10 mouse cellular contexts compared by ENCODE assay signal in the genomic region with DNA sequence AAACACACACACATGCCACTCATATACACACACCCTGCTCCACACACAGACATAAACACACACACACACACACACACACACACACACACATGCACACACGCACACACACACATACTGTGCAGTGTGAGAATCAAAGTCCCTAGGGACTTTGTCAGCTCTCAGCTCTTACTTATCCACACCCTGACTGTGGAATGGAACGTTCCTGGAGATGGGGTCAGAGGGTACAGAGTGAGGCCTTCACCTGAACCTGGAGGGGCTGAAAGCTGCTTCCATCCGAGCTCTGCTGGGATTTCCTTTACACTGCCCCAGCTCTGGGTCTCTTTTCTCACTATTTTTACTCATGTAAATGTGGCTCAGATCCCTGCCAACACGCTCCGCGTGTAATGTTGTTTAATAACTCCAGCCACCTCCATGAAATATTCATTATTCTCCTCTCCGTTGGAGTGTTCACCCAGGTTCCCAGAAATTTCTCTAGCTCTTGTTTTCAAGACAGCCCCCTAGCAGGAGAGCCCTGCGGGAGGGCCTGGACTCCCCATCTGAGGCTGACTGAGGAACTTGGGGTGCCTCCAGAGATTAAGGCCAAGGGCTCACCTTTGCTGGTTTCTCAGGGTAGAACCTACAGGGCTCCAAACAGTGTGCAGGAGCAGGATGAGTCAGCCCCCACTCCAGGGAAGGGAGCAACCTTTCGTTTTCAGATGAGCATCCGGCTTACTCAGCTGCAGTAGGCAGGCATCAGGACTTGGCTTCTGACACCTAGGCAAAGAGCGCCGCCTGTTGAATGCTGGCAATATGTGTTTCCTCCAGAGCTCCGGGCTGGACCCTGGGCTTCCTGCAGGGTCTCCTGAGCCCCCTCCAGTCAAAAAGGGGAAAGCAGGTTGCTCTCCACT.
DNase-seq lines count a peak whose midpoint lies in the region; ATAC-seq and TF ChIP-seq lines count a peak whose summit lies in the region.
"Had no signal": no experiment of that assay in that cellular context is flagged by ENCODE, and none has a peak within 500 bp of the region (broad histone marks: within the 10 kb centered on the region; RNA-seq: fewer than 3 reads in every experiment).

No protein-coding gene starts in this region.

- intact Hi-C loops in left cerebral cortex, postnatal 10 days (cut with DNase I) = no loop called here

- TF ChIP-seq CTCF in intestine, postnatal 0 days (IDR thresholded peaks at IDR 0.05; ENCODE audit: low read depth) = peak; percentile 89
- TF ChIP-seq CTCF in midbrain, postnatal 0 days (IDR thresholded peaks at IDR 0.05) = peak; percentile 65

- H3K36me3 ChIP-seq in forebrain, embryonic 10.5 days (replicated peaks) = no peaks in the 10 kb centered on the region
- no peaks in the 10 kb centered on the region for H3K36me3 ChIP-seq in forebrain, embryonic 12.5 days (replicated peaks)
- no peaks in the 10 kb centered on the region for H3K36me3 ChIP-seq in intestine, postnatal 0 days (ENCODE audit: control insufficient read depth, insufficient read depth)
- no peaks in the 10 kb centered on the region for H3K36me3 ChIP-seq in midbrain, postnatal 0 days (ENCODE audit: insufficient read depth, low read length)
- H3K36me3 ChIP-seq: heart, embryonic 15.5 days; stomach, embryonic 15.5 days had no signal

- no peak for ATAC-seq in forebrain, embryonic 12.5 days (ENCODE audit: low FRiP score)
- peak; percentile 71 for ATAC-seq in intestine, postnatal 0 days
- ATAC-seq in midbrain, postnatal 0 days (ENCODE audit: low FRiP score) = no peak

- no peak overlapping the region for H3K9ac ChIP-seq in forebrain, embryonic 12.5 days
- no peak overlapping the region for H3K9ac ChIP-seq in intestine, postnatal 0 days (ENCODE audit: low read depth, low read length)
- no peak overlapping the region for H3K9ac ChIP-seq in midbrain, postnatal 0 days (replicated peaks; ENCODE audit: low read length, poor library complexity, severe bottlenecking)
- H3K9ac ChIP-seq: heart, embryonic 15.5 days; stomach, embryonic 15.5 days had no signal

- H3K4me2 ChIP-seq in forebrain, embryonic 12.5 days = no peak overlapping the region
- H3K4me2 ChIP-seq in intestine, postnatal 0 days (replicated peaks; ENCODE audit: low read depth) = no peak overlapping the region; the same call in 1 of the 2 replicates
- H3K4me2 ChIP-seq in midbrain, postnatal 0 days (ENCODE audit: low read depth, low read length, poor library complexity, severe bottlenecking) = no peak overlapping the region
- H3K4me2 ChIP-seq: heart, embryonic 15.5 days; stomach, embryonic 15.5 days had no signal

- no peaks in the 10 kb centered on the region for H3K27me3 ChIP-seq in forebrain, embryonic 10.5 days (ENCODE audit: poor library complexity, severe bottlenecking)
- 0 out of 2 replicates have a peak, but pooled peaks cover 2% of the 10 kb centered on the region for H3K27me3 ChIP-seq in forebrain, embryonic 12.5 days
- H3K27me3 ChIP-seq in intestine, postnatal 0 days (replicated peaks; ENCODE audit: control insufficient read depth, insufficient read depth, low read length) = no peaks in the 10 kb centered on the region
- H3K27me3 ChIP-seq in midbrain, postnatal 0 days (ENCODE audit: insufficient read depth, low read length) = no peaks in the 10 kb centered on the region
- H3K27me3 ChIP-seq: heart, embryonic 15.5 days; stomach, embryonic 15.5 days had no signal

- H3K4me3 ChIP-seq in forebrain, embryonic 10.5 days = no peak overlapping the region
- H3K4me3 ChIP-seq in forebrain, embryonic 12.5 days (replicated peaks) = no peak overlapping the region
- H3K4me3 ChIP-seq in intestine, postnatal 0 days (ENCODE audit: low read depth, low read length) = no peak overlapping the region
- H3K4me3 ChIP-seq in midbrain, postnatal 0 days (ENCODE audit: low read depth, low read length) = no peak overlapping the region
- H3K4me3 ChIP-seq: heart, embryonic 15.5 days; stomach, embryonic 15.5 days had no signal

- H3K4me1 ChIP-seq in forebrain, embryonic 10.5 days = peaks cover 3% of the 10 kb centered on the region; the same call in 1 of the 2 replicates
- 0 out of 2 replicates have a peak, but pooled peaks cover 3% of the 10 kb centered on the region for H3K4me1 ChIP-seq in forebrain, embryonic 12.5 days
- no peaks in the 10 kb centered on the region for H3K4me1 ChIP-seq in intestine, postnatal 0 days (replicated peaks; ENCODE audit: control insufficient read depth, insufficient read depth, low read length)
- no peaks in the 10 kb centered on the region for H3K4me1 ChIP-seq in midbrain, postnatal 0 days (ENCODE audit: insufficient read depth, low read length)
- H3K4me1 ChIP-seq: heart, embryonic 15.5 days had no signal

- peak; percentile 39 for DNase-seq in forebrain, embryonic 10.5 days (ENCODE audit: extremely low spot score, low spot score)
- DNase-seq in cerebellum, postnatal 25 days = peak; percentile 80 to 87
- peak; percentile 46 for DNase-seq in gastrocnemius, adult 18-20 months (ENCODE audit: low spot score)
- peak; percentile 40 to 77 for DNase-seq in left cerebral cortex, postnatal 10 days (ENCODE audit: extremely low spot score in 1 of 2, low spot score in 2 of 2)
- peak; percentile 69 for DNase-seq in midbrain, postnatal 0 days (ENCODE audit: low spot score)
- DNase-seq in thymus, postnatal 14 days = peak; percentile 39

- H3K9me3 ChIP-seq in forebrain, embryonic 10.5 days = no peaks in the 10 kb centered on the region
- no peaks in the 10 kb centered on the region for H3K9me3 ChIP-seq in forebrain, embryonic 12.5 days
- H3K9me3 ChIP-seq in intestine, postnatal 0 days (ENCODE audit: control insufficient read depth) = no peaks in the 10 kb centered on the region
- H3K9me3 ChIP-seq in midbrain, postnatal 0 days (ENCODE audit: low read length) = 0 out of 2 replicates have a peak, but pooled peaks cover 3% of the 10 kb centered on the region
- H3K9me3 ChIP-seq: heart, embryonic 15.5 days; stomach, embryonic 15.5 days had no signal

- no peak overlapping the region; the same call in 1 of the 2 replicates for H3K27ac ChIP-seq in forebrain, embryonic 10.5 days
- no peak overlapping the region for H3K27ac ChIP-seq in forebrain, embryonic 12.5 days
- peak overlapping the region; percentile 21; the same call in 1 of the 2 replicates for H3K27ac ChIP-seq in intestine, postnatal 0 days (ENCODE audit: low read depth, low read length)
- no peak overlapping the region for H3K27ac ChIP-seq in midbrain, postnatal 0 days (ENCODE audit: low read depth, low read length)
- H3K27ac ChIP-seq: heart, embryonic 15.5 days; stomach, embryonic 15.5 days had no signal

- WGBS in forebrain, embryonic 10.5 days = 55% methylated on average over 13 of the region's 13 CpGs
- 48% methylated on average over 13 of the region's 13 CpGs for WGBS in forebrain, embryonic 12.5 days
- WGBS in intestine, postnatal 0 days = 40% methylated on average over 13 of the region's 13 CpGs
- WGBS in midbrain, postnatal 0 days = 32% methylated on average over 13 of the region's 13 CpGs
